Mouse (Mus musculus) stomach, embryonic 14.5 days (tissue): Measurements from ENCODE around the gene Glt28d2. TPM values are rescaled to one million over a fixed set of nuclear protein-coding genes. Genes with fewer than 3 reads are reported as not detected.

Experiments
- ATAC-seq: fragments of 200-750 bp; cut with Nextera tagmentation; 2 replicates; pipeline ENCODE4 v1.8.0; 2017; ENCODE audit warnings: low read depth, moderate TSS enrichment; ENCODE audit not compliant: insufficient number of reproducible peaks, insufficient read depth, low FRiP score
- H3K27ac ChIP-seq: fragments of 300-500 bp; sonication (generic); 2 replicates; pipeline ENCODE4 v1.5.1; 2014; ENCODE audit warnings: mild to moderate bottlenecking, low read length, moderate library complexity, mixed read lengths
- H3K27me3 ChIP-seq: fragments of 300-500 bp; sonication (generic); 2 replicates; pipeline ENCODE4 v1.6.1; 2014; ENCODE audit warnings: low read length, control low read depth, mixed read lengths; ENCODE audit not compliant: control insufficient read depth, insufficient read depth
- H3K36me3 ChIP-seq: fragments of 300-500 bp; sonication (generic); 2 replicates; pipeline ENCODE4 v1.6.1; 2014; ENCODE audit warnings: mild to moderate bottlenecking, control low read depth, low read length, moderate library complexity, mixed read lengths; ENCODE audit not compliant: control insufficient read depth, insufficient read depth
- H3K4me1 ChIP-seq: fragments of 300-500 bp; sonication (generic); 2 replicates; pipeline ENCODE4 v1.6.1; 2014; ENCODE audit warnings: low read length, control low read depth, mixed read lengths; ENCODE audit not compliant: control insufficient read depth, insufficient read depth
- H3K4me2 ChIP-seq: fragments of 300-500 bp; sonication (generic); replicated peaks from 2 replicates; pipeline ENCODE4 v1.6.1; 2014; ENCODE audit warnings: low read depth, low read length, control low read depth
- H3K4me3 ChIP-seq: fragments of 300-500 bp; sonication (generic); 2 replicates; pipeline ENCODE4 v1.5.1; 2014; ENCODE audit warnings: low read depth, low read length, control low read depth
- H3K9ac ChIP-seq: fragments of 300-500 bp; sonication (generic); replicated peaks from 2 replicates; pipeline ENCODE4 v1.6.1; 2014; ENCODE audit warnings: low read depth, mild to moderate bottlenecking, control low read depth, low read length, moderate library complexity, mixed read lengths
- H3K9me3 ChIP-seq: fragments of 300-500 bp; sonication (generic); 2 replicates; pipeline ENCODE4 v1.6.1; 2016; ENCODE audit warnings: low read depth, low read length, control low read depth; ENCODE audit not compliant: control insufficient read depth
- WGBS: fragments of 180-500 bp; shearing (Covaris S2); extraction: QIAGEN DNeasy Blood & Tissue Kit; methylation state at CpG from one replicate; pipeline ENCODE4 v1.1.7; 2014; 5-methylcytosine and 5-hydroxymethylcytosine counted together
- polyA plus RNA-seq: library from polyadenylated mRNA; unstranded; fragments of >200 nt; fragmentation: Nextera tagmentation; extraction: Ambion mirVana; gene quantifications from 2 replicates; pipeline ENCODE4 v1.2.1, GENCODE M21; 2014

Gene Glt28d2
- polyA plus RNA-seq, 1 experiment from 2014 or later: 3.2 TPM

GRCm38 (mm10) chr3:85829047-85829446 lies 58.3 kb downstream of the Glt28d2 start:
- ATAC-seq: no peak
- Histone ChIP-seq H3K27ac (no peak overlapping the region), H3K27me3 (no peaks in the 10 kb centered on the region)

GRCm38 (mm10) chr3:85827815-85828214 lies 59.5 kb downstream of the Glt28d2 start:
- H3K9me3 ChIP-seq: no peaks in the 10 kb centered on the region
- no peaks in the 10 kb centered on the region for H3K4me1 ChIP-seq
- H3K27me3 ChIP-seq: no peaks in the 10 kb centered on the region
- no peak for ATAC-seq
- no peak overlapping the region for H3K9ac ChIP-seq
- no peak overlapping the region for H3K27ac ChIP-seq
- H3K4me2 ChIP-seq: no peak overlapping the region
- H3K36me3 ChIP-seq: no peaks in the 10 kb centered on the region
- WGBS: 80% methylated on average over 6 of the region's 6 CpGs
- no peak overlapping the region for H3K4me3 ChIP-seq

More at GRCm38 (mm10) chr3:85829047-85829446, 58.3 kb downstream of the Glt28d2 start:
- H3K4me2 ChIP-seq: no peak overlapping the region
- no peak overlapping the region for H3K9ac ChIP-seq
- H3K36me3 ChIP-seq: no peaks in the 10 kb centered on the region
- H3K4me3 ChIP-seq: no peak overlapping the region
- 49% methylated on average over 4 of the region's 4 CpGs for WGBS
- H3K4me1 ChIP-seq: no peaks in the 10 kb centered on the region
- H3K9me3 ChIP-seq: no peaks in the 10 kb centered on the region

GRCm38 (mm10) chr3:85827283-85827682 lies 60.0 kb downstream of the Glt28d2 start:
- H3K4me3 ChIP-seq: no peak overlapping the region
- ATAC-seq: no peak
- no peak overlapping the region for H3K4me2 ChIP-seq
- no peaks in the 10 kb centered on the region for H3K4me1 ChIP-seq
- no peaks in the 10 kb centered on the region for H3K36me3 ChIP-seq
- no peak overlapping the region for H3K27ac ChIP-seq
- 70% methylated on average over 4 of the region's 4 CpGs for WGBS
- no peak overlapping the region for H3K9ac ChIP-seq
- no peaks in the 10 kb centered on the region for H3K9me3 ChIP-seq
- no peaks in the 10 kb centered on the region for H3K27me3 ChIP-seq

GRCm38 (mm10) chr3:85820839-85821548 lies 66.3 kb downstream of the Glt28d2 start:
- WGBS: 69% methylated on average over 15 of the region's 15 CpGs
- no peak for ATAC-seq
- Histone ChIP-seq H3K27me3 (no peaks in the 10 kb centered on the region), H3K9me3 (no peaks in the 10 kb centered on the region), H3K4me1 (no peaks in the 10 kb centered on the region), H3K4me2 (no peak overlapping the region), H3K4me3 (no peak overlapping the region), H3K36me3 (no peaks in the 10 kb centered on the region), H3K9ac (no peak overlapping the region), H3K27ac (no peak overlapping the region)

Other genes starting within 250 kb of the Glt28d2 start
- gene Fam160a1, start 70.2 kb downstream of the Glt28d2 start, polyA plus RNA-seq: 3.8 and 4.3 TPM in 2 replicates
- gene Gm37240, start within 50 bp of the Glt28d2 start, polyA plus RNA-seq: 9.6 and 11.1 TPM in 2 replicates
- 48.1 and 48.2 TPM in 2 replicates for gene Sh3d19, start 83.6 kb upstream of the Glt28d2 start, polyA plus RNA-seq
- 0.36 and 0.55 TPM in 2 replicates for gene Prss48, start 115.0 kb upstream of the Glt28d2 start, polyA plus RNA-seq